Mouse (Mus musculus): ENCODE data around the gene Apba1.

Apba1 gene

DNA sequence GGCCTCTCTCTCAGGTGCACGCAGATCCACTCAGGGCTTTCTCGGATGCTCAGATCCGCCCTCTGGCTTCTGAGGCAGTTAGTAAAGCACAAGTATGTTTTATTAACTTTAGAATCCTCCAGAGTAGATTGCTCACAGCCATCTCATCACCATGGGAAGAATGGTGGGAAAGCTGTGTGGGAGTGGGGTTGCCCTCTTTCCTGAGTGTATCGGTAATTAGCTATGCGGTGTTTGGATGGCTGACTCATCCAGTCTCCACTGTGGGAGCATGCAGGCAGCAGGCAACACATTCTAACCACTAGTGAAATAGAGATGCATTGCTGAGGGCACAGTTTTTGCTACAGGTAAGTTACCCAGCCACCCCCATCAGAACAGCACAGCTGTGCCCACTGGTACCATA lies 172.1 kb downstream of the Apba1 start:
- DNase-seq (ENCODE audit: low read depth, low spot score): no peak

DNA sequence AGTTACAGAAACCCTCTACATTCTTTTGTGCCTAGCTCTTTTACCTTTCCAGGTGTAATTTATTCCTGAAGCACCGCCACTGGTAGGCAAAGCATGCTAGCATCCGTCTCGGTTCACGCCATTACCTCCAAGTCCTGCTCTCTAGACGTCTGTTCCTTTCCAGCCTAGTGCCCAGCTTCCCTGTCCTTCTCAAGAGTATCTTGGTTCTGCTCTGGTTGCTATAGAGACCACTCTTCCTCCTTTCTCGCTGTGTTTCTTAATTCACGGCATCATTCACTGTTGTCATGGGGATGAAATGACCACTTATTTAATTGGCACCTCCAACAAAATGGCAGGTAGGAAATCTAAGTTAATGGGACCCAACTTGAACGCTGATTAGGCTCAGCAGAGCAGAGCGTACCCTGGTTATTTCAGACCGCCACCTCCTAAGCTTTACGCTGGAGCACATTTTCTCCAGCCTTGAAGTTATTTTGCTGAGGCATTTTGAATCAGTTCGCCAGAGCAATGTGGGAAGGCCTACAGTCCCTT lies 182.8 kb downstream of the Apba1 start:
- peak; percentile 44 for DNase-seq (ENCODE audit: low read depth, low spot score)

GRCm38 (mm10) chr19:23942886-23943285 lies 184.2 kb downstream of the Apba1 start:
- no peak for DNase-seq (ENCODE audit: low read depth, low spot score)

DNA sequence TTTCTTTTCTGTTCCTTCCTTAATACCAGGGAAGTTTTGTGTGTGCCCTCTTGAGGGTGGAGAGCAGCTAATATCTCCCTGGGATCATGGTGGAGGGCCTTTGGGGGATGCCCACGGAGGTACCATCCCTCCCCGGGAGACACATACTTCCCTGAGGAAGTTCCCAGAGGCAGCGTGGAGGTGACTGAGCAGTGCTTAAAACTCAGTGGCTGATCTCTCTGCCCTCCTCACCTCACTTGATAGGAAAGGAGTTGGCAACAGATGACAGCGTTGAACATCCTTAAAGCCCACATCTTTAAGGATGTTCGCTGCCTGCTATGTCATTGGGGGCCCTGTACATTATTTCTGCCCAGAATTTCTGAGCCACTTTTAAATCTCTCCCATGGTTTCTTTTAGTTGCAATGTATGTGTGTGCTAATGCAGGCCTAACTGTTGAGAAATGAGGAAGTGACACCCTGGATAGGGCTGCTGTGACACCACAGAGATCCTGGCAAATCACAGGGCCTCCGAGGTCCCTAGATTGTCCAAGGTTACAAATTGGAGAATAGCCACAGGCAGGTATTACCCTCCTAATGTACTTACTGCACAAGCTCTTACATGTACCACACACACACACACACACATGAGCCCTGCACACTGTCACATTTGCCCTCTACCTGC lies 187.5 kb downstream of the Apba1 start:
- no peak for DNase-seq (ENCODE audit: low read depth, low spot score)

- no peak for DNase-seq (ENCODE audit: low read depth, low spot score)
Measured at GRCm38 (mm10) chr19:23946751-23947150, 188.1 kb downstream of the Apba1 start.

- no peak for DNase-seq (ENCODE audit: low read depth, low spot score)
Measured at GRCm38 (mm10) chr19:23947871-23948270, 189.2 kb downstream of the Apba1 start.

GRCm38 (mm10) chr19:23948301-23949000 lies 189.8 kb downstream of the Apba1 start:
- DNase-seq (ENCODE audit: low read depth, low spot score): peak; percentile 81

DNA sequence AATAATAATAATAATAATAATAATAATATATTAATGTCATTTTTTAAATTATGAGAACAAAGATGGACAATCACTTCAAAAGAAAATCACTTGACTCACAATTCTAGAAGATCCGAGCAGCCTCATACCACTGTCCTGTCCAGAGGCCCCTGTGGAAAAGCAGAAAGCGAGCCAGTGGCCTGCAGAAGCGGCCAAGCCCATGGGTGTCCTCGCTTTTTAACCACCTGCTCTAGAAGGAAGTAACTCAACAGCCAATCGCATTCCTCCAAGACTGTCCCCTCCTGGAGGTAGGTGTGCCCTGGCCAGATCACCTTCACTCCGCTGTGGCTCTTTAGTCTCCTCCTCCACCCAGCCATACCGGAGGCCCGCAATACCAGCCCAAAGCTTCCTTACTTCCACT lies 196.8 kb downstream of the Apba1 start:
- DNase-seq (ENCODE audit: low read depth, low spot score): no peak

DNA sequence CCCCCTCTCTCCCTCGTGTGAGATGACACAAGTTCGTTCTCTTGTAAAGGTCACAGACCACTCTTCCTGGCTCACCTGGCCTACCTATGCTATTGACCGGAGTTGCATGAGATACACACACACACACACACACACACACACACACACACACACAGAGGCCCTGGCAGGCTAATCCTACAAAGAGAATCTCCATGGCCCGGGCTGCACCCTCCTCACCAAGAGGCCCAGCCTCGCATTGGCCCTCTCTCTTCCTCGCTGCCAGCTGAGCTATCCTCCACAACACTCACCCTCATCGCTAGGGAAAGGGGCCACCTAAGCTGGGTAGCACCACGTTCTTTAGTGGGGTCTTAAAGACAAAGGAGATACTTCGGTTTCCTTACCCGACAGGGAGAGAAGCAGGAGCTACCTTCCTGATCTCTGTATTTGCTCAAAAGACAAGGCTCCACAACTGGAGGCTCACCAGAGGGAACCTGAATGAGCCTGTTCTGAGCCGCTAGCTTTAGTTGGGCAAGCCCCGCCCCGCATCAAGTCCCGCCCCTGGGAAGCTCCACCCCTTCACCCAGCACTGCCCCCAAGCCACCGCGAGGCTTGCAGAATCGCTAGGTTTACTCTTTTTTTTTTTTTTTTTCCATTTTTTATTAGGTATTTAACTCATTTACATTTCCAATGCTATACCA lies 197.8 kb downstream of the Apba1 start:
- peak; percentile 90 for DNase-seq (ENCODE audit: low read depth, low spot score)

DNA sequence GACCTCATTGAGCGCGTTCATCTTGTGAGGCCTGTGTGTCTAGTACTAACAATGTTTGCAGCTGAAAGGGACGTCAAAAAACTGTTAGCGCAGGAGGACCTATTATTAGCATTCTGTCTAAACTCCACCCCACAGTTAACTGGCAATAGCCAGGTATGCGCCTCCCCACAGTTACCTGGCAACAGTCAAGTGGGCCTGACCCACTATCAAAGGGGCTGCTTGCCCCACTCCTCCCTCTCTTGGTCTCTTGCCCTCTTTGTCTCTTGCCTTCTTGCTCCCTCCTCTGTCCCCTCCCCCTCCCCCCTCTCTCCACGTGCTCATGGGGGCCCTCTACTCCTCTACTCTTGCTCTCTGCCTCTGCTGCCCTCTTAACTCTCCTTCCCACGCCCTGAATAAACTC lies 198.9 kb downstream of the Apba1 start:
- DNase-seq (ENCODE audit: low read depth, low spot score): peak; percentile 57

DNA sequence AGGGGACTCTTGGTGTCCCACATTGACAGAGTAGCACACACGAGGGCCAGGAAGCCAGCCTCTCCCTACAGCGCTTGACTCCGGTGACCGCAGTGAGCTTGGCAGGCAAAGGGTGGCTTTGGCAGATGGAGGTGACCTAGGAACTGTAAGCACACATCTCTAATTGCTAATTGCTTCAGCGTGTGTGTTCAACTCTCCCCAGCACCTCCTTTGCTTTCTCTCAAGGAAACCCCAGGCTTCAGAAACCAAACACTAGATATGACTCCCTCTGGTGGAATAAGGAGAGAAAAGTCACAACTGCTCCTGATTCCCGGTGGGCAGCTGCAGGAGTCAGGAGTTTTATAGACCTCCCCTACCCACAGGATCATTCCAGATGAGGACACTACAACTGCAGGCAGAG lies 200.2 kb downstream of the Apba1 start:
- peak; percentile 46 for DNase-seq (ENCODE audit: low read depth, low spot score)

DNA sequence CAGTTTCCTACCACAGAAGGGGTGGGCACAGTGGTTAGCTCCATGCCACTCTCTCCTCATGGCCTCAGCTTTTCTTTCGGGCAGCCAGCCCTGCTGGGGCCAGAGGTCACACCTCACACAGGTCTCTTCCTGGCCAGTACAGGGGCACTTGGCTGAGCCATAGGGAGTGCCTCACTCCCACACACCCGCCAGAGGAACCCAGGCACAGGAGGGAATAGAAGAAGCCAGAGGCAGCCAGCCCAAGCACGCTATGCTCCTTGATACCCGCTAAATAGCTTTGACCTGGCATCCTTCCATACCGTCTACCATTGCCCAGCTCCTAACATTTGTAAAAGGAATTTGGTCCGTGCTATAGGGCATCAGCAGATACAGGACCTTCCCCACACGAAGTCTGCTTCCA lies 201.2 kb downstream of the Apba1 start:
- DNase-seq (ENCODE audit: low read depth, low spot score): no peak

DNA sequence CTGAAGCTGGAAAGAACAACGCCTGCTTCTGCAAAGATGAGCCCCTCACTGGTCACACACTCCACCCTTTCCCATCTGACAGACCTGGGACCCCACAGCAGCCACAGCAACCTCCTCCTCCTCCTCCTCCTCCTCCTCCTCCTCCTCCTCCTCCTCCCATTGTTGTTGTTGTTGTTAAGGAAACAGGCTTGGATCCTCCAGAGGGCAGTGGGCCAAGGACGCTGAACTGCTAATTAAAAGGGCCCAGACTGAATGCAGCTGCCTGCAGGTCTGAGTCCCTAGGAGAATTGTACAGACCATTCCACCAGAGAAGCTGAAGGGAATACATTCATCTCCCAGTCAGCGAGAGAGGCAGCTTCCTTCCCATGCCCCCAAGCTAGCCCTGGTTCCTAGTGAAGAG lies 201.6 kb downstream of the Apba1 start:
- DNase-seq (ENCODE audit: low read depth, low spot score): no peak

GRCm38 (mm10) chr19:23960831-23961447 lies 202.3 kb downstream of the Apba1 start:
- no peak for DNase-seq (ENCODE audit: low read depth, low spot score)

GRCm38 (mm10) chr19:23961516-23961915 lies 202.8 kb downstream of the Apba1 start:
- peak; percentile 73 for DNase-seq (ENCODE audit: low read depth, low spot score)

DNA sequence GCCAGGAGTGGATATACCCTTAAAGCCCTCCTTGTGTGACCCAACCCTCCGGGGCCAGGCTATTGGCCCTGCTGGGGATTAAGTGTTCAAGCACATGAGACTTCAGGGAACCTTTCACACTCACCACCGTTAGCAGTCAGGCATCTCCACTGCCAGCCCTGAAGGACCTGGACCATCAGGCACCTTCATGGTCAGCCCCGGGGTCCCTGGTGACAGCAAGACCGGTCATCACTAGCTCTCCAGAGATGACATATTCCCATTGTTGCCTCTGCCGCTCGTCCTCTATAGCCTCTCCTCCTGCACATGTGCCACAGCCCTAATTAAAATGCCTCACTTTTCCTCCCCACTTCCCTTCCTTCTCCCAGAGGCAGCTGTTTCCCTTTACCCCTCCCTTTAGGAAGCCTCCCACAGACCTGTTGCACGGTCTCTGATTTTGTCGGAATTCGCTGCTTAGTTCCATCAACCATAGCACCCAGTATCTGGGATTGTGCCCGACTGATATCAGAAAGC lies 205.8 kb downstream of the Apba1 start:
- DNase-seq (ENCODE audit: low read depth, low spot score): no peak

GRCm38 (mm10) chr19:23966376-23966775 lies 207.7 kb downstream of the Apba1 start:
- DNase-seq (ENCODE audit: low read depth, low spot score): no peak

DNA sequence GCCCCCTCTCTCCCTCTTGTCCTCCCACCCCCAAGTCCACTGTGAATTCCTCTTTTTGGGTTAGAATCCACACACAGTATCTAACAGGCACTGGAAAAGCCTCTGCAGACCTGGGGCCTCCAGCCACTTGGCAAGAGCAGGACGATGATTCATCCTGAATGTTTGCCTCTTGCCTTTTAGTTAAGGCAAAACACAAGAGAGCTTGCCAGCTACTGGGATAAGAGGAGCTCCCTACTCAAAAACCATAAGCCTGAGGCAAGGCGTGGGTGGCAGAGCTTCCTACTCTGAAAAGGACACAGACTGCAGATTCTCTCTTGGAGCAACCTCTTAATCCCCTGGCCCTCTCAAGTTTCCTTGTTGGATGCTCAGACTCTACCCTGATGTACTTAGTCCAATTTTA lies 208.5 kb downstream of the Apba1 start:
- DNase-seq (ENCODE audit: low read depth, low spot score): no peak

DNA sequence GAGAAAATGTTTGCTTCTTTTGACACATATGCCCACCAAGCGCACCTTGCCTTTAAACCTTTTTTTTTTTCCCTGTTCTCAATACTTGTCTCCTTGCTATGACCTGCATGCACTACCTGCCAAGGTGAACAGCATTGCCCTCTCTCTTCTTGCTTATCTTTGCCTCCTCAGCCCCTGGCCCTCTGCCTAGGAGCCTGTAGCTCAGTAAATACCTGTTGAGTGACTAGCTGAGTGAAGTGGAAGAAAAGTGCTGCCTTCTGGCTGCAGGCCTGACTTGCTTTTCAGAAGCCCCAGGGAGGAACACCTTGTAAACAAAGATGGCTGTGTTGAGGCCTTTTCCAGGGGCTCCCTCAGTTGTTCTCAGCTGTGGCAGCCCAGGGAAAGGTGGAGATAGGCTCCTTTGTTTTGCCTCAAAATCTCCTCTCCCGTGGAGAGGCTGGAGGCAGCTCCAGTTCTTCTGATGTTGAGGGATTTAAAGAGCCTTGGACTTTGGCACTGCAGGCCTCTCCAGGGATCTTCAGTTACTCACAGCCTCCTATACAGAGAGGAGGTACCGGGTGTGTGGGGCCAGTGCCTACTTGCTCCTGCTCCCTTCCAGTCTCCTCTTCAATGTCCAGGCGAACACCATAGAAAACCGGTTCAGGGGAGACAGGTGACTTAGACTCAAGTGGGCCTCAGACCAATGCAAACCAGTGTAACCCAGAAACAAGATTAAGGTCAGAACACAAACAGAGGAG lies 209.6 kb downstream of the Apba1 start:
- peak; percentile 23 for DNase-seq (ENCODE audit: low read depth, low spot score)

- no peak for DNase-seq (ENCODE audit: low read depth, low spot score)
Measured at GRCm38 (mm10) chr19:23968862-23969225, 210.2 kb downstream of the Apba1 start.

- no peak for DNase-seq (ENCODE audit: low read depth, low spot score)
Measured at GRCm38 (mm10) chr19:23970374-23970773, 211.7 kb downstream of the Apba1 start.

Data from R1 (cell line).